Mouse (Mus musculus): Measurements from ENCODE around the gene Gnaz. TPM values are rescaled to one million over a fixed set of nuclear protein-coding genes. Genes with fewer than 3 reads are reported as not detected.
"Not testable (repeated sequence)": the region's sequence is repeated elsewhere in the genome, so short reads cannot be mapped to it uniquely, and the experiment has no call there.

The Gnaz gene
- total RNA-seq, 2 experiments from 2014 or later = 0.51 TPM; not detected in 1

- ATAC-seq (replicated peaks; ENCODE audit: low FRiP score, poor library complexity, severe bottlenecking) = no peak
These were observed 53.3 kb downstream of the Gnaz start for GRCm38 (mm10) chr10:75020271-75020670.

- ATAC-seq (replicated peaks; ENCODE audit: low FRiP score, poor library complexity, severe bottlenecking) = no peak; the same call in 1 of the 2 replicates
These were observed 54.2 kb downstream of the Gnaz start for GRCm38 (mm10) chr10:75021138-75021537.

- ATAC-seq (replicated peaks; ENCODE audit: low FRiP score, poor library complexity, severe bottlenecking) = no peak
These were observed 59.5 kb downstream of the Gnaz start for GRCm38 (mm10) chr10:75026491-75026890.

- no peak for ATAC-seq (replicated peaks; ENCODE audit: low FRiP score, poor library complexity, severe bottlenecking)
These were observed 61.8 kb downstream of the Gnaz start for GRCm38 (mm10) chr10:75028743-75029142.

- no peak for ATAC-seq (replicated peaks; ENCODE audit: low FRiP score, poor library complexity, severe bottlenecking)
These were observed 62.7 kb downstream of the Gnaz start for GRCm38 (mm10) chr10:75029677-75030076.

GRCm38 (mm10) chr10:75030234-75030633, 63.3 kb downstream of the Gnaz start:
- ATAC-seq (replicated peaks; ENCODE audit: low FRiP score, poor library complexity, severe bottlenecking) = no peak

GRCm38 (mm10) chr10:75031345-75032114, 64.6 kb downstream of the Gnaz start:
- no peak for ATAC-seq (replicated peaks; ENCODE audit: low FRiP score, poor library complexity, severe bottlenecking)

GRCm38 (mm10) chr10:75032395-75032794, 65.4 kb downstream of the Gnaz start, which contains the start of gene Rsph14:
Gene Rsph14, minus strand, starts transcription at chr10:75032586.
- no peak for ATAC-seq (replicated peaks; ENCODE audit: low FRiP score, poor library complexity, severe bottlenecking)

- no peak for ATAC-seq (replicated peaks; ENCODE audit: low FRiP score, poor library complexity, severe bottlenecking)
These were observed 70.0 kb downstream of the Gnaz start, which contains the start of gene Rab36 for GRCm38 (mm10) chr10:75036883-75037379. Gene Rab36, plus strand, starts transcription at chr10:75037058.

- ATAC-seq (replicated peaks; ENCODE audit: low FRiP score, poor library complexity, severe bottlenecking) = not testable (repeated sequence)
These were observed 75.1 kb downstream of the Gnaz start for GRCm38 (mm10) chr10:75042060-75042459.

GRCm38 (mm10) chr10:75044459-75044858, 77.5 kb downstream of the Gnaz start:
- no peak for ATAC-seq (replicated peaks; ENCODE audit: low FRiP score, poor library complexity, severe bottlenecking)

GRCm38 (mm10) chr10:75045831-75046230, 78.9 kb downstream of the Gnaz start:
- no peak for ATAC-seq (replicated peaks; ENCODE audit: low FRiP score, poor library complexity, severe bottlenecking)

GRCm38 (mm10) chr10:75048711-75049110, 81.7 kb downstream of the Gnaz start:
- ATAC-seq (replicated peaks; ENCODE audit: low FRiP score, poor library complexity, severe bottlenecking) = no peak

GRCm38 (mm10) chr10:75051364-75052074, 84.5 kb downstream of the Gnaz start:
- no peak for ATAC-seq (replicated peaks; ENCODE audit: low FRiP score, poor library complexity, severe bottlenecking)

GRCm38 (mm10) chr10:75052902-75053301, 85.9 kb downstream of the Gnaz start:
- no peak for ATAC-seq (replicated peaks; ENCODE audit: low FRiP score, poor library complexity, severe bottlenecking)

GRCm38 (mm10) chr10:75053655-75054054, 86.7 kb downstream of the Gnaz start:
- no peak for ATAC-seq (replicated peaks; ENCODE audit: low FRiP score, poor library complexity, severe bottlenecking)

GRCm38 (mm10) chr10:75054125-75054524, 87.1 kb downstream of the Gnaz start:
- ATAC-seq (replicated peaks; ENCODE audit: low FRiP score, poor library complexity, severe bottlenecking) = no peak

GRCm38 (mm10) chr10:75055672-75056071, 88.7 kb downstream of the Gnaz start:
- ATAC-seq (replicated peaks; ENCODE audit: low FRiP score, poor library complexity, severe bottlenecking) = no peak

GRCm38 (mm10) chr10:75056255-75056654, 89.3 kb downstream of the Gnaz start:
- ATAC-seq (replicated peaks; ENCODE audit: low FRiP score, poor library complexity, severe bottlenecking) = no peak

- no peak for ATAC-seq (replicated peaks; ENCODE audit: low FRiP score, poor library complexity, severe bottlenecking)
These were observed 91.4 kb downstream of the Gnaz start for GRCm38 (mm10) chr10:75058336-75058735.

All from erythroblast, adult 5-6 weeks (primary cell).